Mouse (Mus musculus) ES-E14 (cell line): Measurements from ENCODE around the gene Acsf2. TPM values are rescaled to one million over a fixed set of nuclear protein-coding genes. Genes with fewer than 3 reads are reported as not detected.

Experiments used
- DNase-seq: peaks from one replicate; pipeline ENCODE4 v3.0.0-alpha.2; 2013; ENCODE audit warnings: low read depth, low spot score
- H3K27ac ChIP-seq: 2 replicates; pipeline ENCODE4 v1.5.1; 2012; ENCODE audit warnings: low read depth, mild to moderate bottlenecking, low read length, moderate library complexity, mixed read lengths; ENCODE audit not compliant: poor library complexity, insufficient read depth, severe bottlenecking
- H3K36me3 ChIP-seq: 2 replicates; pipeline ENCODE4 v1.6.1; 2012; ENCODE audit warnings: mild to moderate bottlenecking, low read length, moderate library complexity, mixed read lengths; ENCODE audit not compliant: control insufficient read depth, poor library complexity, insufficient read depth, severe bottlenecking
- H3K4me1 ChIP-seq, 2 experiments: fragments of 150-350 bp in 1 of 2; sonication (generic) in 1 of 2; 2 replicates each; pipeline ENCODE4 v1.6.1; 2012; ENCODE audit warnings: low read length in 2 of 2, mild to moderate bottlenecking in 1 of 2, mixed read lengths in 1 of 2; ENCODE audit not compliant: control insufficient read depth in 2 of 2, insufficient read depth in 2 of 2, poor library complexity in 1 of 2
- H3K4me3 ChIP-seq, 2 experiments: fragments of 150-350 bp in 1 of 2; sonication (generic) in 1 of 2; 2 replicates each; pipeline ENCODE4 v1.5.1; 2012; ENCODE audit warnings: low read length in 2 of 2, low read depth in 1 of 2, mild to moderate bottlenecking in 1 of 2, mixed read lengths in 1 of 2; ENCODE audit not compliant: insufficient read depth in 1 of 2, poor library complexity in 1 of 2, severe bottlenecking in 1 of 2
- H3K9ac ChIP-seq: 2 replicates; pipeline ENCODE4 v1.6.1; 2012; ENCODE audit warnings: low read depth, mild to moderate bottlenecking, low read length, mixed read lengths; ENCODE audit not compliant: poor library complexity, insufficient read depth, severe bottlenecking
- H3K9me3 ChIP-seq: fragments of 150-350 bp; sonication (generic); 2 replicates; pipeline ENCODE4 v1.6.1; 2012; ENCODE audit warnings: low read depth, mild to moderate bottlenecking, low read length; ENCODE audit not compliant: control insufficient read depth, insufficient read depth
- CHD2 ChIP-seq: IDR thresholded peaks from 2 replicates; pipeline ENCODE4 v1.6.1; 2014; ENCODE audit warnings: mild to moderate bottlenecking, low read depth, low read length, inconsistent platforms
- HCFC1 ChIP-seq: IDR thresholded peaks from 2 replicates; pipeline ENCODE4 v1.6.1; 2012; ENCODE audit warnings: low read length, inconsistent platforms, borderline replicate concordance; ENCODE audit not compliant: insufficient read depth
- MAFK ChIP-seq: IDR thresholded peaks from 2 replicates; pipeline ENCODE4 v1.6.1; 2014; ENCODE audit warnings: mild to moderate bottlenecking, low read depth, low read length, inconsistent platforms; ENCODE audit not compliant: insufficient read depth
- ZC3H11A ChIP-seq: IDR thresholded peaks from 2 replicates; pipeline ENCODE4 v1.6.1; 2012; ENCODE audit warnings: low read depth, mild to moderate bottlenecking, inconsistent platforms, low read length, borderline replicate concordance
- ZNF384 ChIP-seq: IDR thresholded peaks from 2 replicates; pipeline ENCODE4 v1.6.1; 2012; ENCODE audit warnings: low read depth, low read length, inconsistent platforms
- in situ Hi-C, 2 experiments: fragments of 600-800 bp; cut with MboI; formaldehyde crosslinking; loops; one replicate each; pipeline ENCODE4 v1.15.1; 2025; ENCODE audit warnings: low sequenced_read_pairs in 2 of 2, inconsistent platforms in 1 of 2; ENCODE audit not compliant: unreplicated experiment in 2 of 2
- total RNA-seq: library from RNA; depleted of rRNA; stranded (reverse); fragments of 300-350 nt; gene quantifications from 2 replicates; pipeline ENCODE4 v1.2.3, GENCODE M21; 2012

Gene Acsf2
- total RNA-seq, 1 experiment: 7.4 TPM

GRCm38 (mm10) chr11:94546381-94546780 is 55.3 kb downstream of the Acsf2 start:
- TF ChIP-seq ZC3H11A: no peak
- TF ChIP-seq CHD2: no peak
- no peak for TF ChIP-seq MAFK
- in situ Hi-C loops: no loop called here
- Histone ChIP-seq H3K9ac (no peak overlapping the region), H3K36me3 (no peaks in the 10 kb centered on the region), H3K4me1 (peaks cover 0 to 6% of the 10 kb centered on the region in 2 experiments; a peak in 1 of 4 replicates), H3K4me3 (no peak overlapping the region), H3K27ac (no peak overlapping the region), H3K9me3 (no peaks in the 10 kb centered on the region)
- DNase-seq: no peak

- no peaks in the 10 kb centered on the region for H3K36me3 ChIP-seq
- no peaks in the 10 kb centered on the region for H3K9me3 ChIP-seq
- H3K27ac ChIP-seq: no peak overlapping the region
- H3K9ac ChIP-seq: no peak overlapping the region
- H3K4me3 ChIP-seq: no peak overlapping the region
- TF ChIP-seq CHD2 (no peak), MAFK (no peak)
- DNase-seq: no peak
- in situ Hi-C loops: no loop called here
- peaks cover 0 to 6% of the 10 kb centered on the region in 2 experiments; a peak in 1 of 4 replicates for H3K4me1 ChIP-seq
These were observed 57.2 kb downstream of the Acsf2 start for GRCm38 (mm10) chr11:94544422-94544821.

- H3K9me3 ChIP-seq: no peaks in the 10 kb centered on the region
- no peak for TF ChIP-seq ZC3H11A
- TF ChIP-seq MAFK: no peak
- H3K4me3 ChIP-seq: no peak overlapping the region
- no peak overlapping the region for H3K27ac ChIP-seq
- H3K4me1 ChIP-seq: peaks cover 0 to 6% of the 10 kb centered on the region in 2 experiments; a peak in 1 of 4 replicates
- in situ Hi-C loops: no loop called here
- H3K36me3 ChIP-seq: no peaks in the 10 kb centered on the region
- no peak for DNase-seq
- H3K9ac ChIP-seq: no peak overlapping the region
These were observed 57.7 kb downstream of the Acsf2 start for GRCm38 (mm10) chr11:94543932-94544331.

GRCm38 (mm10) chr11:94543344-94543743 is 58.3 kb downstream of the Acsf2 start:
- peaks cover 0 to 2% of the 10 kb centered on the region in 2 experiments; a peak in 1 of 4 replicates for H3K4me1 ChIP-seq
- H3K27ac ChIP-seq: no peak overlapping the region
- no peak for DNase-seq
- H3K4me3 ChIP-seq: no peak overlapping the region
- TF ChIP-seq ZNF384 (no peak), CHD2 (no peak), HCFC1 (no peak), MAFK (no peak), ZC3H11A (no peak)
- no peaks in the 10 kb centered on the region for H3K36me3 ChIP-seq
- in situ Hi-C loops: no loop called here
- H3K9me3 ChIP-seq: no peaks in the 10 kb centered on the region
- H3K9ac ChIP-seq: no peak overlapping the region

- Histone ChIP-seq H3K4me1 (no peaks in the 10 kb centered on the region), H3K9me3 (no peaks in the 10 kb centered on the region), H3K4me3 (no peak overlapping the region), H3K9ac (no peak overlapping the region), H3K36me3 (no peaks in the 10 kb centered on the region), H3K27ac (no peak overlapping the region)
- in situ Hi-C loops: no loop called here
- TF ChIP-seq ZNF384 (no peak), MAFK (no peak), CHD2 (no peak), HCFC1 (no peak), ZC3H11A (no peak)
- DNase-seq: no peak
These were observed 59.3 kb downstream of the Acsf2 start for GRCm38 (mm10) chr11:94542400-94542799.
